Mouse (Mus musculus) cortical plate, adult 2 months (tissue): ENCODE results near the gene Bsx.

Experiments used
- CTCF ChIP-seq: fragments of 200-500 bp; IDR thresholded peaks from 2 replicates; pipeline ENCODE4 v1.5.1; 2011; ENCODE audit warnings: mild to moderate bottlenecking, control low read depth, low read length; ENCODE audit not compliant: insufficient read depth; ENCODE audit errors: extremely low read depth
- POLR2A ChIP-seq: fragments of 200-500 bp; IDR thresholded peaks from 2 replicates; pipeline ENCODE4 v1.6.1; 2011; ENCODE audit warnings: mild to moderate bottlenecking, low read length, control low read depth; ENCODE audit not compliant: insufficient read depth; ENCODE audit errors: extremely low read depth

DNA sequence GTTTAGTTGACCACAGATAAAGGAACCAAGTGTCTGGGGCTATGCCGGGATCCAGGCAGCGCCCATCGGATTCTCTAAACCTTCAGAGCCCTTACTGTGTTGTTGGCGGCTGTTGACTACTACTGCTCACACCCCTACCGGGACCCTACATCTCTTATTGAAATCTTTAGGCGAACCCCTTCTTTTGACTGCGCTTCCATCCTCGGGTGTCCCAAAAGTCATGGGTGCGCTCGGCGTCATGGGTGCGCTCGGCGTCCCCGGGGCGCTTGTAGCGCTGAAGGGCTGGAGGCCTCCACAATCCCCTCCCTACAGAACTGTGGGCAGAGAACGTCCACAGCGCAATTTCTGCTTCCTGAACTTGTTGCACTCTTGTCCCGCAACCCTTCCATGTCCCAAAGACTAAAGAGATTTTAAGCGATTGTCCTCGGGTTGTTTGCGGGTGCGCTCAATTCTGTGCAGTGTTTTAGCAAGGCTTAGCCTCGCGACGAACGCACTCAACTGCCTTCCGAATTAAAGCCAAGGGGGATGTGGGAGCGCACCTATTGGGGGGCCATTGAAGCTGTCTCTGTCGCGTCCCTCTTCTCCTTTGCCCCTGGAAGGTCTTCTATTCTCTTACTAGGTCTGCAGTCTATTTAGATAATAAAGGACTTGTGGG, 4.5 kb downstream of the Bsx start:
- TF ChIP-seq CTCF: no peak
- no peak for TF ChIP-seq POLR2A
